Mouse (Mus musculus) liver, embryonic 14.5 days (tissue): Measurements from ENCODE around the gene Gm10644.

Experiments
- CTCF ChIP-seq: IDR thresholded peaks from 2 replicates; pipeline ENCODE4 v1.5.1; 2016; ENCODE audit warnings: antibody characterized with exemption, low read depth, control low read depth
- EP300 ChIP-seq: IDR thresholded peaks from 2 replicates; pipeline ENCODE4 v1.6.1; 2016; ENCODE audit warnings: antibody characterized with exemption, low read depth

DNA sequence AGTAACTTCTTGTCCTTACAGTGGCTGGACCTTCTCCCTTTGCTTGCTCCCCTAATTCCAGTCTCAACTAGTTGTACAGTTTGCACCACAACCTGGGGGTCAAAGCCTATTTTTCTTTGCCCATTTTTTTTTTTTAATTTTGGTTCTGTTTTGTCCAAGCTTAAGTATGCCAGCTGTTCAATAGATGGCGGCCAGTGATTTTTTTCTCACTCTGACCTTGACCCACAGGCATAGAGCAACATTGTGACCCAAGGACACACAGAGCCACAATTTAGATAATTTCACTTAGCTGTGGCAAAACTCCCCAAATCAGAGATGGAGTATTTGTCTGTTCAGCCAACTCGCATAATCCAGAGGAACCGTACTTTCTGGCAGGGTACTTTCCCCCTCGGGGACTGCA is 16.1 kb upstream of the Gm10644 start:
- no peak for TF ChIP-seq CTCF
- TF ChIP-seq EP300 = no peak
